Mouse (Mus musculus) ES-E14 (cell line): ENCODE data around the gene E030018B13Rik.

Source experiments
- CHD2 ChIP-seq: IDR thresholded peaks from 2 replicates; pipeline ENCODE4 v1.6.1; 2014; ENCODE audit warnings: mild to moderate bottlenecking, low read depth, low read length, inconsistent platforms
- ZNF384 ChIP-seq: IDR thresholded peaks from 2 replicates; pipeline ENCODE4 v1.6.1; 2012; ENCODE audit warnings: low read depth, low read length, inconsistent platforms

DNA sequence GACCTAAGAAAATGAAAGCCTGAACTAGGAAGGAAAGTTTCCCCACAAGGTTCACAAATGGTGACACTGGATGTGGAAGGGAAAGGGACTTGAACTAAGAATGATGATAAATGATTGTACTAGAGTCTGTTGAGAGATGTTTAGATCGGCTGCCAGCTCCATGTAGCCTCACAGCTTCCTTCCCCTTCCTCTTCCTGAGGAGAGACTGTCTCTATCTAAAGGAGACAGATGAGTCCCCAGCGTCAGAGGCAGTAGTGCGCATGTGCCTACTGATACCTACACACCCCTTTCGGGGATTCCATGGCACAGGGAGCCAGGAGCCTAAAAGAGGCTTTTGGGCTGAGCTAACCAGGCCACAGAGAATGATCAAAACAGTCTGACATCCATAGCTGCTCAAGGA lies 24.8 kb downstream of the E030018B13Rik start:
- no peak for TF ChIP-seq ZNF384
- no peak for TF ChIP-seq CHD2
